Mouse (Mus musculus): ENCODE results near the gene Clcn7.

Clcn7 gene

DNA sequence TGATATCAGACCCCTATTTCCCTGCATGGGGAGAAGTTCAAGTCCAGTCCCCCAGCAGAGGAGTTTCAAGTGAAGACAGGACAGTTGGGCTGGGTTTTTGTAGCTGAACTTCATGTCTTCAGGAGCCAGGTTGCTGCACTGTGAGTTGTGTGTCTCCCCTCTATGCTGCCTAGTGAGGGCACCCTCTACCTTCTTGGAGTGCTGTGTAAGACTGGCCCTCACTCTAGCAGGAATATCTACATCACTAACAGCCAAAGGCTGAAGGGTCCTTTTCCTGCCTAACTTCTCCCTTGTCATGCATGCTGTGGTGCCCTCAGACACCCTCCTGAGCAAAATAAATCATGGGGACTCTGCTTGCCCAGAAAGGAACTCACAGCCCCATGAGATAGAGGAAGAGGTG lies 50.0 kb downstream of the Clcn7 start:
- H3K4me1 ChIP-seq (replicated peaks; ENCODE audit: low read depth, low read length) = peaks cover 48% of the 10 kb centered on the region
- H3K9me3 ChIP-seq (ENCODE audit: low read length) = no peaks in the 10 kb centered on the region
- no peaks in the 10 kb centered on the region for H3K27me3 ChIP-seq (ENCODE audit: insufficient read depth, low read length)
- peak overlapping the region; percentile 100 for H3K4me3 ChIP-seq (replicated peaks; ENCODE audit: low read length)
- TF ChIP-seq NANOG (IDR thresholded peaks at IDR 0.05; ENCODE audit: borderline replicate concordance, low read length) = no peak
- TF ChIP-seq CTCF (conservative IDR thresholded peaks at IDR 0.05; ENCODE audit: low read length) = no peak
- no peak for TF ChIP-seq POU5F1 (IDR thresholded peaks at IDR 0.05; ENCODE audit: borderline replicate concordance, low read length)
- H3K36me3 ChIP-seq (ENCODE audit: insufficient read depth, low read length) = peaks cover 21% of the 10 kb centered on the region

GRCm38 (mm10) chr17:25184129-25184691 lies 51.0 kb downstream of the Clcn7 start, which contains the start of gene BC003965:
Gene BC003965, plus strand, starts transcription at chr17:25184554.
- Histone ChIP-seq H3K9me3 (ENCODE audit: low read length) (no peaks in the 10 kb centered on the region), H3K4me1 (replicated peaks; ENCODE audit: low read depth, low read length) (peaks cover 48% of the 10 kb centered on the region)

GRCm38 (mm10) chr17:25184961-25185360 lies 51.8 kb downstream of the Clcn7 start:
- TF ChIP-seq NANOG (IDR thresholded peaks at IDR 0.05; ENCODE audit: borderline replicate concordance, low read length) (no peak), POU5F1 (IDR thresholded peaks at IDR 0.05; ENCODE audit: borderline replicate concordance, low read length) (no peak), CTCF (conservative IDR thresholded peaks at IDR 0.05; ENCODE audit: low read length) (no peak)
- H3K4me1 ChIP-seq (replicated peaks; ENCODE audit: low read depth, low read length) = peaks cover 55% of the 10 kb centered on the region
- no peaks in the 10 kb centered on the region for H3K9me3 ChIP-seq (ENCODE audit: low read length)
- H3K36me3 ChIP-seq (ENCODE audit: insufficient read depth, low read length) = peaks cover 21% of the 10 kb centered on the region
- no peaks in the 10 kb centered on the region for H3K27me3 ChIP-seq (ENCODE audit: insufficient read depth, low read length)
- H3K4me3 ChIP-seq (replicated peaks; ENCODE audit: low read length) = peak overlapping the region; percentile 100

More at GRCm38 (mm10) chr17:25184129-25184691, 51.0 kb downstream of the Clcn7 start, which contains the start of gene BC003965:
- peak within 1 kb of the TSS; percentile 100 for H3K4me3 ChIP-seq (replicated peaks; ENCODE audit: low read length)
- TF ChIP-seq NANOG (IDR thresholded peaks at IDR 0.05; ENCODE audit: borderline replicate concordance, low read length) (no peak), CTCF (conservative IDR thresholded peaks at IDR 0.05; ENCODE audit: low read length) (no peak), POU5F1 (IDR thresholded peaks at IDR 0.05; ENCODE audit: borderline replicate concordance, low read length) (no peak)
- H3K36me3 ChIP-seq (ENCODE audit: insufficient read depth, low read length) = peaks cover 21% of the 10 kb centered on the region
- H3K27me3 ChIP-seq (ENCODE audit: insufficient read depth, low read length) = no peaks in the 10 kb centered on the region

DNA sequence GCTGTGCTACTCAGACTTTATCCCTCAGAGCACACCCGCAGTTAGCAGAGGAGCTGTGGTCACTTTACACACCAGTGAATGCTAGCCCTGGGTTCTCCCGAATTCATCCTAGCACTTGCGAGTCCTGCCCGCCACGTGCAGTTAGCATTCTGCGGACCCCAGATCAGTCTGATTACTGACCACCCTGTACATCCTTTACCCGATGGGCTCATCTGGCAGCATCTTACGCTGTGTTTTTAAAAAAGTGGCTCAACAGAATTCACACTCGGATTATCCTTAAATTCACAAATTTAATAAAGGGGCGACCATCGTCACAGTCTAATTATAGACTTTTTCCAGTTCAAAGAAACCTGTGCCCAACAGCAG lies 54.6 kb downstream of the Clcn7 start:
- Histone ChIP-seq H3K36me3 (ENCODE audit: insufficient read depth, low read length) (peaks cover 44% of the 10 kb centered on the region), H3K9me3 (ENCODE audit: low read length) (no peaks in the 10 kb centered on the region), H3K27me3 (ENCODE audit: insufficient read depth, low read length) (no peaks in the 10 kb centered on the region), H3K4me3 (replicated peaks; ENCODE audit: low read length) (peak overlapping the region; percentile 87), H3K4me1 (replicated peaks; ENCODE audit: low read depth, low read length) (peaks cover 54% of the 10 kb centered on the region)
- no peak for TF ChIP-seq CTCF (conservative IDR thresholded peaks at IDR 0.05; ENCODE audit: low read length)

DNA sequence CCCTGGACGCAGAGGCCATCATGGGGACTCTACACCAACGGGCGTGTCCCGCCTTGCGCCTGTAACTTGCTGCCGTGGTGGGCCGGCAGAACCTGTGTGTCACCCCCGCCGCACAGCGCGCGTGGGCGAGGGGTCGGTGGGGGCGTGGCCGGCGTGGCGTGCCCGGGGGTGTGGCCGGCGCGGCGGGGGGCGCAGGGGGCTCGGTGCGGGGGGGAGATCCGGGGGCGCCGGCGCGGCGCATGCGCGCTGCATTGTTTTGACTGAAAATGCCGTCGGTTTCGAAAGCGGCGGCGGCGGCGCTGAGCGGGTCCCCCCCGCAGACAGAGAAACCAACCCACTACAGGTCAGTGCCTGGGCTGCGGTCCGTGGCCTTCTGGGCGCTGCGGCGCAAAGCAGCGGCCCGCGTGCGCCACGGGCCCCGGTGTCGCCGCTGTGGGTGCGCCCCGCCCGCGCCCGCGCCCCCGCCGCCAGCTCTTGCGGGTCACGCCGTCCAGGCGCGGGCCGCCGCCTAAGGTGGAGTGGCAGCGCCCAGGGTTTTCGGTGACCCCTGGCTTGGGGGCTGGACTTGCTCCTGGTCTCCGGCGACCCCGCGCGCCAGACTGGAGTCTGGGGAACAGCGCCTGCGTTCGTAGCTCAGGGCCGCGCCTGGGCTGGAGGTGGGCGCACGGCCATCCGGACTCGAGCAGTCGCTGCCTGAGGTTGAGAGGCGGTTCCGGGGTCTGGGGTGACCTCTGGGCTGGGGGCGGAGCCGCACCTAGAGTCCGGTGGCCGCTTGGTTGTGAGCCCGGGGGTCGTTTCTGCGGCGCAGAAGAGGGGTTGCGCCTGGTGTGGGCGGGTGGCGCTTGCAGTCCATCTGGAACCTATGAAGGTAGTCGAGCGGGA lies 55.2 kb downstream of the Clcn7 start, which contains the start of gene Unkl:
TSS of gene Unkl (plus strand) at position 248 of the 882 bp plus-strand sequence.
- H3K9me3 ChIP-seq (ENCODE audit: low read length) = no peaks in the 10 kb centered on the region

DNA sequence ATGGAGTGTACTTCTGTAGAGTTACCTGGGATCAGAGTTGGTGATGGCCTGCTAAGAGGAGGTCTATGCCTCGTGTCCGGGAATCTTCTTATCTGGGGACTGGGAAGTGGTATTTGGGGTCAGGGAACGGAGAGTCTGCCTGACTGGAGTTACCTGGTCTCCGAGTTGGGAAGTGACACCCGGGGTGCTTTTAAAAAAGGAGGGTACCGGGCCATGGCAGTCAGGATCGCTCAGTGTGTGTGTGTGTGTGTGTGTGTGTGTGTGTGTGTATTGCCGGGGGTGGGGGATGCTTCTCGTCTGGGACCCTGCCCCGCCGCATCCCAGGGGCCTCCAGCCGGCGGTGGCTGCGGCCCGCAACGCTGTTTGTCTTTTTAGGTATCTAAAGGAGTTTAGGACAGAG lies 55.9 kb downstream of the Clcn7 start:
- Histone ChIP-seq H3K9me3 (ENCODE audit: low read length) (no peaks in the 10 kb centered on the region), H3K36me3 (ENCODE audit: insufficient read depth, low read length) (peaks cover 56% of the 10 kb centered on the region), H3K27me3 (ENCODE audit: insufficient read depth, low read length) (no peaks in the 10 kb centered on the region), H3K4me3 (replicated peaks; ENCODE audit: low read length) (peak overlapping the region; percentile 87), H3K4me1 (replicated peaks; ENCODE audit: low read depth, low read length) (peaks cover 53% of the 10 kb centered on the region)
- TF ChIP-seq POU5F1 (IDR thresholded peaks at IDR 0.05; ENCODE audit: borderline replicate concordance, low read length) (no peak), NANOG (IDR thresholded peaks at IDR 0.05; ENCODE audit: borderline replicate concordance, low read length) (no peak), CTCF (conservative IDR thresholded peaks at IDR 0.05; ENCODE audit: low read length) (no peak)

More for the DNA sequence above, 55.2 kb downstream of the Clcn7 start, which contains the start of gene Unkl:
- H3K36me3 ChIP-seq (ENCODE audit: insufficient read depth, low read length) = peaks cover 49% of the 10 kb centered on the region
- H3K27me3 ChIP-seq (ENCODE audit: insufficient read depth, low read length) = no peaks in the 10 kb centered on the region
- TF ChIP-seq POU5F1 (IDR thresholded peaks at IDR 0.05; ENCODE audit: borderline replicate concordance, low read length) (no peak), CTCF (conservative IDR thresholded peaks at IDR 0.05; ENCODE audit: low read length) (no peak), NANOG (IDR thresholded peaks at IDR 0.05; ENCODE audit: borderline replicate concordance, low read length) (no peak)
- H3K4me3 ChIP-seq (replicated peaks; ENCODE audit: low read length) = peak within 1 kb of the TSS; percentile 87
- peaks cover 54% of the 10 kb centered on the region for H3K4me1 ChIP-seq (replicated peaks; ENCODE audit: low read depth, low read length)

DNA sequence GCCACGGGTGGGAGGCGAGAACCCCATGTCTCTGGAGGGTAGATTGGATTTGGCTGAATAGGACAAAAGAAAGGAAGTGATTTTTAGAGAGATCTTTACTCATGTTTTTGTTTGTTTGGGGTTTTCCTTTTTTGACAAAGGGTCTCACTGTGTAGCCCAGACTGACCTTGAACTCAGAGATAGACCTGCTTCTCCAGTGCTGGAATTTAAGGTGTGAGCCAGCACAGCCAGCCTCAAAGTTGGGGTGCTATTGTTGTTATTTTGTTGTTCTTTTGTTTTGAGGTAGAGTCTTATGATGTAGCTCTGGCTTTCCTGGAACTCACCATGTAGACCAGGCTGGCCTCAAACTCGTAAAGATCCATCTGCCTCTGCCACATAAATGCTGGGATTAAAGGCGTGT lies 69.2 kb downstream of the Clcn7 start:
- Histone ChIP-seq H3K27me3 (ENCODE audit: insufficient read depth, low read length) (no peaks in the 10 kb centered on the region), H3K4me3 (replicated peaks; ENCODE audit: low read length) (no peak overlapping the region), H3K9me3 (ENCODE audit: low read length) (no peaks in the 10 kb centered on the region), H3K36me3 (ENCODE audit: insufficient read depth, low read length) (peaks cover 72% of the 10 kb centered on the region), H3K4me1 (replicated peaks; ENCODE audit: low read depth, low read length) (peaks cover 35% of the 10 kb centered on the region)
- TF ChIP-seq NANOG (IDR thresholded peaks at IDR 0.05; ENCODE audit: borderline replicate concordance, low read length) = no peak
- no peak for TF ChIP-seq CTCF (conservative IDR thresholded peaks at IDR 0.05; ENCODE audit: low read length)
- TF ChIP-seq POU5F1 (IDR thresholded peaks at IDR 0.05; ENCODE audit: borderline replicate concordance, low read length) = no peak

- H3K9me3 ChIP-seq (ENCODE audit: low read length) = no peaks in the 10 kb centered on the region
- H3K4me3 ChIP-seq (replicated peaks; ENCODE audit: low read length) = no peak overlapping the region
- H3K36me3 ChIP-seq (ENCODE audit: insufficient read depth, low read length) = peaks cover 95% of the 10 kb centered on the region
- TF ChIP-seq POU5F1 (IDR thresholded peaks at IDR 0.05; ENCODE audit: borderline replicate concordance, low read length) = no peak
- TF ChIP-seq NANOG (IDR thresholded peaks at IDR 0.05; ENCODE audit: borderline replicate concordance, low read length) = no peak
- TF ChIP-seq CTCF (conservative IDR thresholded peaks at IDR 0.05; ENCODE audit: low read length) = no peak
- H3K27me3 ChIP-seq (ENCODE audit: insufficient read depth, low read length) = no peaks in the 10 kb centered on the region
- H3K4me1 ChIP-seq (replicated peaks; ENCODE audit: low read depth, low read length) = peaks cover 15% of the 10 kb centered on the region
Observed at GRCm38 (mm10) chr17:25210006-25210405, 76.8 kb downstream of the Clcn7 start.
